Mouse (Mus musculus) gastrocnemius, adult 2 months (tissue): ENCODE results near the gene Usp20. TPM values are rescaled to one million over a fixed set of nuclear protein-coding genes. Genes with fewer than 3 reads are reported as not detected.
A peak's percentile ranks its signal among the peaks of the same experiment; 100 is the strongest.

Experiments
- DNase-seq: peaks from one replicate; pipeline ENCODE4 v3.0.0; 2022
- H3K27ac ChIP-seq: fragments of 200-600 bp; 2 replicates; pipeline ENCODE4 v1.8.1; 2022; ENCODE audit warnings: mild to moderate bottlenecking
- H3K4me3 ChIP-seq: fragments of 200-600 bp; 2 replicates; pipeline ENCODE4 v1.8.1; 2022; ENCODE audit warnings: mild to moderate bottlenecking, moderate library complexity
- CTCF ChIP-seq: fragments of 200-600 bp; IDR thresholded peaks from 2 replicates; pipeline ENCODE4 v1.8.1; 2022; ENCODE audit warnings: antibody characterized with exemption, mild to moderate bottlenecking, moderate library complexity
- intact Hi-C: fragments of 180-260 bp; cut with DNase I; formaldehyde crosslinking; loops from one replicate; pipeline ENCODE4 v1.15.1; 2025
- total RNA-seq, 2 experiments: library from RNA; stranded (reverse); gene quantifications; 2 replicates each; pipeline ENCODE4 v1.2.3; 2021

Usp20 gene
- total RNA-seq, 2 experiments from 2014 or later: 8.7 to 10.6 TPM

- Histone ChIP-seq H3K4me3 (no peak overlapping the region), H3K27ac (no peak overlapping the region)
- intact Hi-C loops: no loop called here
- TF ChIP-seq CTCF: no peak
- DNase-seq: peak; percentile 31
These were observed 75.6 kb downstream of the Usp20 start for GRCm38 (mm10) chr2:31057549-31058177.

GRCm38 (mm10) chr2:31058443-31058842 is 76.4 kb downstream of the Usp20 start:
- DNase-seq: no peak
- Histone ChIP-seq H3K4me3 (no peak overlapping the region), H3K27ac (no peak overlapping the region)
- TF ChIP-seq CTCF: no peak
- intact Hi-C loops: no loop called here

GRCm38 (mm10) chr2:31060271-31060670 is 78.2 kb downstream of the Usp20 start:
- no peak for DNase-seq
- H3K27ac ChIP-seq: no peak overlapping the region
- intact Hi-C loops: no loop called here
- no peak for TF ChIP-seq CTCF
- no peak overlapping the region for H3K4me3 ChIP-seq

GRCm38 (mm10) chr2:31060787-31061730 is 79.0 kb downstream of the Usp20 start:
- no peak overlapping the region for H3K4me3 ChIP-seq
- TF ChIP-seq CTCF: no peak
- intact Hi-C loops: no loop called here
- peak; percentile 36 for DNase-seq
- H3K27ac ChIP-seq: no peak overlapping the region

- no peak overlapping the region for H3K27ac ChIP-seq
- no peak for TF ChIP-seq CTCF
- intact Hi-C loops: no loop called here
- DNase-seq: no peak
- H3K4me3 ChIP-seq: no peak overlapping the region
These were observed 80.0 kb downstream of the Usp20 start for GRCm38 (mm10) chr2:31061868-31062628.

- no peak for DNase-seq
- no peak overlapping the region for H3K27ac ChIP-seq
- intact Hi-C loops: no loop called here
- no peak overlapping the region for H3K4me3 ChIP-seq
- no peak for TF ChIP-seq CTCF
These were observed 84.1 kb downstream of the Usp20 start for GRCm38 (mm10) chr2:31066019-31066789.

GRCm38 (mm10) chr2:31067059-31067595 is 85.0 kb downstream of the Usp20 start:
- Histone ChIP-seq H3K4me3 (no peak overlapping the region), H3K27ac (no peak overlapping the region; the same call in 1 of the 2 replicates)
- intact Hi-C loops: no loop called here
- no peak for TF ChIP-seq CTCF
- no peak for DNase-seq

GRCm38 (mm10) chr2:31067696-31068245 is 85.7 kb downstream of the Usp20 start:
- no peak for DNase-seq
- no peak for TF ChIP-seq CTCF
- Histone ChIP-seq H3K27ac (peak overlapping the region; percentile 71; the same call in 1 of the 2 replicates), H3K4me3 (no peak overlapping the region)
- intact Hi-C loops: no loop called here

- peak; percentile 53 for DNase-seq
- peak overlapping the region; percentile 71 for H3K27ac ChIP-seq
- no peak for TF ChIP-seq CTCF
- intact Hi-C loops: no loop called here
- peak overlapping the region; percentile 0; the same call in 1 of the 2 replicates for H3K4me3 ChIP-seq
These were observed 86.4 kb downstream of the Usp20 start for GRCm38 (mm10) chr2:31068246-31069113.

GRCm38 (mm10) chr2:31069114-31069445 is 87.0 kb downstream of the Usp20 start:
- Histone ChIP-seq H3K27ac (peak overlapping the region; percentile 71), H3K4me3 (no peak overlapping the region)
- intact Hi-C loops: no loop called here
- DNase-seq: no peak
- no peak for TF ChIP-seq CTCF

GRCm38 (mm10) chr2:31069506-31069905 is 87.4 kb downstream of the Usp20 start:
- intact Hi-C loops: no loop called here

More at GRCm38 (mm10) chr2:31069506-31069905, 87.4 kb downstream of the Usp20 start:
- Histone ChIP-seq H3K4me3 (no peak overlapping the region), H3K27ac (peak overlapping the region; percentile 71; the same call in 1 of the 2 replicates)
- DNase-seq: no peak
- TF ChIP-seq CTCF: no peak

Other genes with a start within 250 kb of the Usp20 start
- 10 to 100 TPM in 1 of 2 experiments, under 1 TPM in 1; 0.33 to 22.0 TPM for gene 1700001O22Rik, start 178.6 kb upstream of the Usp20 start, total RNA-seq
- gene Ntmt1, start 174.5 kb upstream of the Usp20 start, total RNA-seq: 10 to 100 TPM; 14.3 to 15.6 TPM
- gene Asb6, start 151.9 kb upstream of the Usp20 start, total RNA-seq: 1 to 10 TPM; 7.0 TPM
- gene Prrx2, start 147.3 kb upstream of the Usp20 start, total RNA-seq: 1 to 10 TPM; 1.2 to 4.2 TPM
- 1 to 10 TPM; 2.9 to 3.7 TPM for gene Ptges, start 52.4 kb upstream of the Usp20 start, total RNA-seq
- gene Tor1b, start 29.3 kb upstream of the Usp20 start, total RNA-seq: 10 to 100 TPM; 23.4 to 24.0 TPM
- gene Tor1a, start 14.3 kb upstream of the Usp20 start, total RNA-seq: 1 to 10 TPM; 6.9 to 8.5 TPM
- 10 to 100 TPM; 25.9 to 26.6 TPM for gene BC005624, start 78 bp upstream of the Usp20 start, total RNA-seq
- 10 to 100 TPM in 1 of 2 experiments, 1 to 10 TPM in 1; 7.9 to 13.2 TPM for gene Fnbp1, start 159.7 kb downstream of the Usp20 start, total RNA-seq
- 10 to 100 TPM; 24.5 to 29.0 TPM for gene Gpr107, start 170.0 kb downstream of the Usp20 start, total RNA-seq